ENCODE assay signal across 22 mouse cellular contexts in the genomic region with DNA sequence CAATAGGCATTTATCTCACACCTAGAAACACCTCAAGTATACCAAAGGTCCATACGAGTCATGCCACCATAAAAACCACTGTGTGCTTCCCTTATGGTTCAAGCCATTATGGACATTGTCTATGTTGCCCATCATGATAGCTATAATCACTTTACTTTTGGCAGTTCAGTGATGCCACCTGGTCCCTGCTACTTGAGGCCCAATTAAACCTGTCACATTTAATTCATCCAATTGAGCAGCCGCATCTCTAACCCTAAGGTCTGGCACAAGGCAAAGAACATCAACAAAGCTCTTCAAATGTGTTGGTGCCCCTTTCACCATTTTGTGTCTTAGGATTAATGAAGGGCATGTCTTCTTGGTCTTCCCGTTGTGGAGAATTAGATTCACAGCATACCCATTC.
"Had no signal": no experiment of that assay in that cellular context is flagged by ENCODE, and none has a peak within 500 bp of the region (broad histone marks: within the 10 kb centered on the region; RNA-seq: fewer than 3 reads in every experiment).

No protein-coding gene starts in this region.

- H3K4me1 ChIP-seq: limb, embryonic 10.5 days; liver, embryonic 12.5 days; megakaryocyte, embryonic 14.5 days; midbrain, embryonic 10.5 days; neural tube, embryonic 12.5 days; neural tube, embryonic 15.5 days had no signal

- H3K36me3 ChIP-seq: intestine, embryonic 15.5 days; limb, embryonic 10.5 days; limb, embryonic 13.5 days; liver, embryonic 12.5 days; liver, embryonic 15.5 days; lung, embryonic 15.5 days; midbrain, embryonic 10.5 days; neural tube, embryonic 12.5 days; neural tube, embryonic 15.5 days had no signal

- H3K27ac ChIP-seq: intestine, embryonic 15.5 days; kidney, postnatal 0 days; left cerebral cortex, adult 2 months; limb, embryonic 10.5 days; limb, embryonic 13.5 days; liver, embryonic 12.5 days; liver, embryonic 15.5 days; lung, embryonic 15.5 days; midbrain, embryonic 10.5 days; neural tube, embryonic 12.5 days; neural tube, embryonic 15.5 days had no signal

- DNase-seq: kidney, adult 11 months; kidney, postnatal 25 days; layer of hippocampus, postnatal 36 days; liver; lung, adult 18-20 months; lung, postnatal 10 days; lung, postnatal 36 days; midbrain, embryonic 14.5 days; thymus, adult 18-20 months; thymus, postnatal 36 days had no signal

- H3K4me3 ChIP-seq: intestine, embryonic 15.5 days; left cerebral cortex, adult 2 months; limb, embryonic 10.5 days; limb, embryonic 13.5 days; liver, embryonic 12.5 days; liver, embryonic 15.5 days; lung, embryonic 15.5 days; megakaryocyte, embryonic 14.5 days; midbrain, embryonic 10.5 days; neural tube, embryonic 12.5 days; neural tube, embryonic 15.5 days had no signal

- H3K27me3 ChIP-seq: intestine, embryonic 15.5 days; limb, embryonic 13.5 days; liver, embryonic 12.5 days; liver, embryonic 15.5 days; lung, embryonic 15.5 days; megakaryocyte, embryonic 14.5 days; neural tube, embryonic 12.5 days; neural tube, embryonic 15.5 days had no signal
